Mouse (Mus musculus) neural tube, embryonic 15.5 days (tissue): ENCODE data around the gene Gm20828. TPM values are rescaled to one million over a fixed set of nuclear protein-coding genes. Genes with fewer than 3 reads are reported as not detected.
"Not testable (repeated sequence)": the region's sequence is repeated elsewhere in the genome, so short reads cannot be mapped to it uniquely, and the experiment has no call there.

Experiments used
- ATAC-seq: fragments of 200-750 bp; cut with Nextera tagmentation; 2 replicates; pipeline ENCODE4 v1.8.0; 2017; ENCODE audit warnings: mild to moderate bottlenecking, moderate TSS enrichment, moderate library complexity; ENCODE audit not compliant: low FRiP score
- H3K27ac ChIP-seq: fragments of 300-500 bp; sonication (generic); replicated peaks from 2 replicates; pipeline ENCODE4 v1.5.1; 2015; ENCODE audit warnings: mild to moderate bottlenecking, inconsistent platforms
- H3K27me3 ChIP-seq: fragments of 300-500 bp; sonication (generic); replicated peaks from 2 replicates; pipeline ENCODE4 v1.6.1; 2015; ENCODE audit warnings: inconsistent platforms
- H3K36me3 ChIP-seq: fragments of 300-500 bp; sonication (generic); 2 replicates; pipeline ENCODE4 v1.6.1; 2015; ENCODE audit warnings: inconsistent platforms
- H3K4me1 ChIP-seq: fragments of 300-500 bp; sonication (generic); 2 replicates; pipeline ENCODE4 v1.6.1; 2015; ENCODE audit warnings: inconsistent platforms
- H3K4me2 ChIP-seq: fragments of 300-500 bp; sonication (generic); 2 replicates; pipeline ENCODE4 v1.6.1; 2015; ENCODE audit warnings: inconsistent platforms, mild to moderate bottlenecking, moderate library complexity
- H3K4me3 ChIP-seq: fragments of 300-500 bp; sonication (generic); replicated peaks from 2 replicates; pipeline ENCODE4 v1.5.1; 2015; ENCODE audit warnings: mild to moderate bottlenecking, inconsistent platforms
- H3K9ac ChIP-seq: fragments of 300-500 bp; sonication (generic); replicated peaks from 2 replicates; pipeline ENCODE4 v1.6.1; 2015; ENCODE audit warnings: mild to moderate bottlenecking, inconsistent platforms
- H3K9me3 ChIP-seq: fragments of 300-500 bp; sonication (generic); replicated peaks from 2 replicates; pipeline ENCODE4 v1.6.1; 2016; ENCODE audit warnings: inconsistent platforms
- WGBS: fragments of 180-500 bp; shearing (Covaris S2); methylation state at CpG from one replicate; pipeline ENCODE4 v1.1.7; 2015; ENCODE audit warnings: mixed read lengths; 5-methylcytosine and 5-hydroxymethylcytosine counted together
- polyA plus RNA-seq: library from polyadenylated mRNA; unstranded; fragments of >200 nt; fragmentation: Nextera tagmentation; extraction: Ambion mirVana; gene quantifications from 2 replicates; pipeline ENCODE4 v1.2.1, GENCODE M21; 2015

The Gm20828 gene
- polyA plus RNA-seq, result not detected in 2 replicates

GRCm38 (mm10) chrY:11199274-11199673, at the start of gene Gm20828:
TSS of gene Gm20828 (minus strand) at chrY:11199374.
- H3K9me3 ChIP-seq, H3K4me1 ChIP-seq, H3K4me3 ChIP-seq, H3K27ac ChIP-seq, H3K27me3 ChIP-seq, H3K9ac ChIP-seq, ATAC-seq, H3K4me2 ChIP-seq, H3K36me3 ChIP-seq: not testable (repeated sequence)
- no CpG with 5 or more reads among the region's 3 CpGs for WGBS
